Mouse (Mus musculus) adrenal gland, adult 18-20 months (tissue): ENCODE measurements at regions not wholly inside any gene's neighbourhood (a gene's known extent, or its start where the extent isn't known, plus 50 kb on each side); places are given as distances from the start of the nearest gene placed in this dataset.
A peak's percentile ranks its signal among the peaks of the same experiment; 100 is the strongest.
"Not testable (repeated sequence)": the region's sequence is repeated elsewhere in the genome, so short reads cannot be mapped to it uniquely, and the experiment has no call there.

ENCODE experiments used
- DNase-seq, 2 experiments: peaks; one replicate each; pipeline ENCODE4 v3.0.0; 2021 to 2022; ENCODE audit warnings: low spot score in 2 of 2

- no peak for DNase-seq
These were observed 180.0 kb upstream of the Pkdcc start for GRCm38 (mm10) chr17:83034914-83035573.

GRCm38 (mm10) chr17:83035574-83035918 lies 179.5 kb upstream of the Pkdcc start:
- no peak for DNase-seq

- no peak for DNase-seq
These were observed 175.5 kb upstream of the Pkdcc start for GRCm38 (mm10) chr17:83039563-83039962.

GRCm38 (mm10) chr17:83044515-83044914 lies 170.6 kb upstream of the Pkdcc start:
- DNase-seq = no peak

DNA sequence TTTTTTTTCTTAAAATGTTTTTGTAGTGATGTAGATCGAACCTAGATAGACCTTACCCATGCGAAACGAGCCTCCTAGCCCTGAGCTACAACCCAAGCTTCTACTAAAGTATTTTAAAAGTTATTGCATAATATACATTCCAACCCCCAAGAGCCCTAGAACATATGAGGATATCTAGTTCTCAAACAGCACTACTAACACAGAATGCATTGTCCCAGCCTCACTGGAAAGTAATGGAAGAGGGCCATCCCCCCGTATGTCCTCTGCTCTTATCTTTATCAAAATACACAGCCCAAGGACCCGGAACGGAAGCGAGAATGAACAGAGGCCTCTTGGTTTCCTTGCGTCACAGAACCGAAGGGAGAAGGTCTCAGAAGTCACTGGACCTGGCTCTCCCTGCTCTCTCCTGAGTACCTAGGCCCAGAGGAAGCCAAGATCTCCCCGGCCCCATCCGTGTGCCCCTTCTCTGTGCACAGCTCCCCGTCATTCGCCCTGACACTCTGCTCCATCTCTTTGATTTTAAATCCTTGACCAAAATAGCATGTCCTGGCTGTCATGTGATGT lies 165.0 kb upstream of the Pkdcc start:
- peak in 1 of 2 experiments; percentile 39 for DNase-seq

DNA sequence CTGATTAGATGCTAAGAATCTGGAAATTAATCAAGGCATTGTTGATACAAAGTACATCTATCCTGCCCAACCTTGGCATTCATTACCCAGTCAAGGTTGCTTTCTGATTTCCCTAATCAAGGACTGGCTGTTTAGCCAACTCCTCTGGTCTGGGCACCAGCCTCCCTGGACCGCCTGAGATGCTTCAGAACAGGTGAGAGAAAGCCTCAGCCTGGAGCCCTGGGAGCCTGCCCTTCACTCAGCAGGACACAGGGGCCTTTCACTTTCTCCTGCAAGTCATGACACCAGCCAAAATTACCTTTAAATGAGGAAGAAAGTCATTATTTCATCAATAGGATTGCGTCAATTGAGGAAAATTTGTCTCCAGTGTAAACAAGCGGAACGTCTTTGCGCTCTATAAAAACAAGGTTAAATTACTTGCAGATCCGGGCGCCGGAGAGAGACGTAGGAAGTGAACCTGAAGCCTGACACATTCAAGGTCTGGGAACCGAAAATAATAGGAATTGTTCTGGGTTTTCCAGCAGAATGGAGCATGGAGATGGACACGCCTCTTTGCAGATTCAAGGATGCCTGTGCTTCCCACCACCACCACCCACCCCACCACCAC lies 164.4 kb upstream of the Pkdcc start:
- DNase-seq = peak in 1 of 2 experiments; percentile 39

DNA sequence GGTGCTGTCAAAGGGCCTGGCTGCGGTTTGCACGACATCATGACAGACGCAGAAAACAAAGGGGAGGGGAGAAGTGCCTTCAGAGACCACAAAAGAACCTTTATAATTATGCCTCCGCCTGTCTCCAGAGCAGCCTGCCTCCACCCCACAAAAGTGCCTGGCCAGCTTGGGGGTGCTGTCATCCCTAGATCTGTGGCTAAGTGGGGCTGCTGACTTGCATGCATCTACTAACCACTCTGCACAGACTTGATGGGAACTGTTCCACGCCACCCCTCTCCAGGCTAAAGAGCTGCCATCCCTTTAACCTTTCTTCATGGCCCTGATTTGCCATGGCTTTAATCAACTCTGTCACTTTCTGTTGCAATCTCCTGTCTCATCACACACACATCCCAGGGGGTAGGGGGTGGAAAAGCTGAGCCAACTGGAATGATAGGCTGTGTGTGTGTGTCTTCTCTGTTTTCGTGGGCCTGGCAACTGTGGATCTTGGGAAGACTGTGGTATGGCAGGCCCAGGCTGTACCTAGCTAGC lies 162.4 kb upstream of the Pkdcc start:
- no peak for DNase-seq

- DNase-seq = peak in 1 of 2 experiments; percentile 53
These were observed 157.3 kb upstream of the Pkdcc start for GRCm38 (mm10) chr17:83057832-83058231.

DNA sequence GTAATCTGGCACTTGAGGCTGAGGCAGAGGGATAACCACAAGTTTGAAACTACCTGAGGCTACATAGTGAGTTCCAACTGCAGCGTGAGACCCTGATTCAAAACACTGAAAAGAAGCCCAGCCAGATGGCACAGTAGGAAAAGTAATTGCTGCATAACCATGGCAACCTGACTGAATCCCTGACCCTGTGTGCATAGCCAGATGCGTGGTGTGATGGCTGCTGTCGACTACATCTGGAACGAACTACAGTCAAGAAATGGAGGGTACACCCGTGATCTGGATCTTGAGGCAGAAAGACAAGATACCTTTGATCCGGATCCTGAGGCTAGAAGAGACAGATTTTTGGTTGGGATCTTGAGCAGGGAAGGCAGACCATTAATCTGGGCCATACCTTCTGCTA lies 153.2 kb upstream of the Pkdcc start:
- DNase-seq = no peak

DNA sequence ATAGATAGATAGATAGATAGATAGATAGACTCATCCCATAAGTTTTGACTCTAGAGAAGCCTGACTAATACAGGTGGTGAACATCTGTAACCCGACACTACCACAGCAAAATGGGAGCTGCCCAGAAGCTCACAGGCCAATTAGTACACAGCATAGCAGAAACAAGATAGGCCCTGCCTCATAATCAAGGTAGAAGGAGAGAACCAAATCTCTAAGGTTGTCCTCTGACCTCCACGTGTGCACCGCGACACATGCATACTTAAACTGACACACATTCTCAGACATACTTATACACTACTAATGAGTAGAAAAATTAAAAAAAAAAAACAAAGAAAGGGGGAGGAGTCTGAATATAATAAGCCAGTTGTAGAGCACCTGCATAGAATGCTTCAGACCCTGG lies 151.2 kb upstream of the Pkdcc start:
- DNase-seq = no peak

- not testable (repeated sequence) for DNase-seq
These were observed 150.7 kb upstream of the Pkdcc start for GRCm38 (mm10) chr17:83064376-83064775.

DNA sequence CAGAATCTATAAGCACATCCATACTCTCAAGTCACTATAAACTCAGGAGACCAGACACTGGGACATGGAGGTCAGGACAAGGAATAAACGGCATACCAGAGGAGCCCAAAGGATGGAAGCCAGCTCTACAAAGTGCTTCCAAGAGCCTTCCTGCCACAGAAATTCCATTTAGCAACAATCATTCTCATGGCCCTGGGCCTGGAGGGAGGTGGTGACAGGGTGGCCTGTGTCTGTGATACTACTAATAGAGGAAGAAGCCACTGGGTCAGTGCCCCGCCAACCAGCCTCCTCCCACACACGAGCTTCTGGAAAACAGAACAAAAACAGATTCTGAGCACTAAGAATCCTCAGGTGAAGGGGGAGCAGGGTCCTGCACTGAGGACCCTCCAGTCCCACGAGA lies 145.8 kb upstream of the Pkdcc start:
- DNase-seq = no peak

DNA sequence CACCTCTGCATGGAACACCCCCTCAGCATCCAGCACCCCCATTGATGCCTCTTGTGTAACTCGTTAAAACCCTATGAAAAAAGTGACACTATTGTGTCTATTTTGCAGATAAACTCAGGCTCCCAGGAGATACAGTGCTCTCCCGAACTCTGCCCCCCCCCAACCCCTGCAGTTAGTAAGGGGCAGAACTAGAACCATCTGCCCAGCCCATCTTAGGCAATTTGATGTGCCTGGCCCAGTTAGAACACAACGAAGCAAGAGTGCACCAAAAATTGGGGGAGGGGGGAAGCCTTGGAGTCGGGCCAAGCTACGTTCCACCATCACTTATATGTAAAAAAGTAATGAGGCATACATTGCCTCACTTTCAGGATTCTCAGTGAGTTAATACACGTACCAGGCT lies 143.3 kb upstream of the Pkdcc start:
- DNase-seq = no peak

- no peak for DNase-seq
These were observed 142.9 kb upstream of the Pkdcc start for GRCm38 (mm10) chr17:83072175-83072574.

DNA sequence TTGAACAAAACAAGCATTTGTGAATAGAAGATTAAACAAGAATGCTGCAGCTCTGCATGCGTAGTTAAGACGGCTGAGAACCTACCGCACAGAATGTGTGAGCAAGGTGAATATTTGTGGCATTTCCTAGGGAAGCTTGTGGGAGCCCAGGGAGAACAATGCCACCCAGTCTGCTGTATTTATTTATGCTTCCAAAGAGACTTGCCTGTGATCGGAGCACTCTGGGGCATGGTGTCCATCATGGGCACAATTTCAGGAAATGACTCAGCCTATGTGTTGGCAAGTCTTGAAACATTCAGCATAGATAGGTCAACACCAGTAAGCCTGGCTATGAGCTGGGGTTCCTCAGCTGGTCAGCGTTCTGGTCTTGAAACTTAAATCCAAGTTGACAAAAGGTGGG lies 140.2 kb upstream of the Pkdcc start:
- no peak for DNase-seq

DNA sequence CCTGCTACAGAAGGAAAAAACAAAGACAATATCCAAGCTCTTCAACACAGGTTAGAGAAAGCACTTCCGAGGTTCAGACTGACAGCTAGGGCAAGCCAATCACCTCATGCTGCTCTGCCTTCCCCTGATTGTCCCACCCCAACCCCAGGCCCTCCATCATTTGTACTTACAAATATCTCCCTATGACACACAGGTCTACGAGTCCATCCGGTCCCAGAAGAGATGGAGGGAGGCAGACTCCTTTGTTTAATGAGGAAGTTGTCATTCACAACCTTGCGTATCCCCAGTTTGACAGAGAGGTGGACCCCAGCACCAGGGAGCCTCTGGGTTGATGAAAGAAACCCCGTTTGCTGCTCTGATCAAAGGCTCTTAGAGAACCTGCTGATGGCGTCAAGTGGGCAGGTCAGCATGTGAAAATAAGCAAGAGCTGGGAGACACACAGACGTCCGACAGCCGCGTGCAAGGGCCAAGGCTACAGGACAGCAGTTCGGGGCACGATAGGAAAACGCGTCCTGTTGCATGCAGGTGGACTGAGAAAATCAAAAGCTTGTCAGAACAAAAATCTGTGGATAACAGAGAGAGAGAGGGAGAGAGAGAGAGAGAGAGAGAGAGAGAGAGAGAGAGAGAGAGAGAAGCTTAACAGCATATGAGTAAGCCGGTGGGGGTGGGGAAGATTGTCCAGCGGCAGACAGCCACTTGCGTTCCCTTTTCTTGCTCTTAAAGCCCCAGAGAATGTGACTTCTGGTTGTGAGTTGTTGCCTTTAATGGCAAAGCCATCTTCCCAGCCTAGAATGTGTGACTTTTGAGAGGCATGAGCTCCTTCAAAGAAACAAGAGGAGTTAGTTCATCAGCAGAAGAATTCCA lies 137.1 kb upstream of the Pkdcc start:
- DNase-seq = peak in 1 of 2 experiments; percentile 46

DNA sequence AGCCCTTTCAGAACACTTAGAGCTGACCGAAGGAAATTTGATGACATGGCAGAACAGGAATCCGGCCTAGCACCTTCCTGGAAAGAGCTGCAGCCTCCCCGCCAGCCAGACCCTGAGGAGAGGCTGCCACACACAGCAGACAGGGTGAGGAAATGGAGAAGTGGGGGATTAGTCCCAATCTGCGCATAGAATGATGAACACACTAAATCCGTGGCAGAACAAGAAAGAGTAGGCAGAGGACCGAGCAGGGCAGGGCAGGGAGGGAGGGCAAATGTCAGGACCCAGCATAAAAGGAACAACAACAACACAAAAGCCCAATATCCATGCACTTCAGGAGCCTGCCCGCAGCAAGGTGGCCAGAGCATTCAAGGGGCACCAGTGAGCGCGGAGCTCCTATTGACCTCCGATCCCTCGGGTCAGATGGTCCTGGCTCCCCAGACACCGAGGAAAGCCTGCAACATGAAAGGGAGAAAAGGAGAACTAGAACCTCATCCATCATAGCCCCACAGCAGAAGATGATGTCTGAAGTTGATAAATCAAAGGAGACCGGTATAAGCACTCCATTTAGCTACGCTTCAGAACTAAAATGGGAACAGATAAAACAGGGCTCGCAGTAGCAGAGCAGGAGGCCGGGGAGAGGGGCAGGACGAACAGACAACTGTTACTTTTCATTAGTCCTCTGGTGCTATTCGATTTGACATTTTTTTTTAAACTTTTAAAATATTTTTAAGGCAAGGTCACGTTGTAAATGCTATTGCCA lies 136.3 kb upstream of the Pkdcc start:
- peak in 1 of 2 experiments; percentile 35 for DNase-seq

GRCm38 (mm10) chr17:83079361-83079685 lies 135.8 kb upstream of the Pkdcc start:
- no peak for DNase-seq

DNA sequence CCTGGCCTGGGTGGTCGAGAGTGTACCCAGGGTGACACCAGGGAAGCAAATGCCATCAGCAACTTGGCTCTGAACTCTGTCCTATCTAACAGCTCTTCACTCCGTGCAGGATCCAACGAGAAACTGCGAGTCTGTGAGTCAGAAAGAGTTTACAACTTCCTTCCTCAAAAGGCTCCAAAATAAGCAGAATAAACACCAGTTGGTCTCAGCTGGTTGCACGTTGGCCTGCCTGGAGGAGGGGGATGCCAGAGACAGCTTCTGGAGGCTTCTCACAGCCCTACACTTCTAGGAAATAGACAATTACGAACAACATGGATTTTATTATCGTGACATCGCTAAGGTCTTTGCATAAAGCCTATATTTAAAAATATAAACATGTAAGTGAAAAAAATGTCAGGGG lies 133.4 kb upstream of the Pkdcc start:
- DNase-seq = no peak

DNA sequence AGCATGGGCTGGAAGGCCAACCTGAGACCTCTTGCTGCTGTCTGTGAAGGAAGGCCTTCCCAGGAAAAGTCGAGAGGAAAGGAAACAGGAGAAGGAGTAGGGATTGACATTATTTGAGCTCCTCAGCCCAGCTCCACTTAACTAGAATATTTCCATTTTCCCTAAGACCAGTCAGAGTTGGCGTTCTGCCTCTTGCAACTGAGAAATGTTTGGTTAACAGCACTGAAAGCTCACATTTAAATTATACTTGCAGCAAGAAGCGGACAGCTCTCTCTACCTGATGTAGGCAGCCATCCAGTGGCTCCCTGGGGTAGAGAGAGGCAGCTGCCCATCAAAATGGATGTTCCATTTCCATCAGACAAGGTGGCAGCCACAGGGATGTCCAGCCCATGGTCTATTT lies 131.6 kb upstream of the Pkdcc start:
- no peak for DNase-seq
